Mouse (Mus musculus) CD4-positive, CD25-positive, alpha-beta regulatory T cell, adult 4 months (primary cell): ENCODE measurements around the gene Podxl. TPM values are rescaled to one million over a fixed set of nuclear protein-coding genes. Genes with fewer than 3 reads are reported as not detected.
"Not testable (repeated sequence)": the region's sequence is repeated elsewhere in the genome, so short reads cannot be mapped to it uniquely, and the experiment has no call there.

ENCODE experiments used
- ATAC-seq: one replicate; pipeline ENCODE4 v1.8.0; 2017
- polyA plus RNA-seq, 2 experiments: library from polyadenylated mRNA; unstranded; fragments of 100-300 nt; shearing (Covaris generic); gene quantifications; one replicate each; pipeline ENCODE4 v1.2.1; 2017

Podxl gene
- polyA plus RNA-seq, 2 experiments from 2014 or later = not detected

DNA sequence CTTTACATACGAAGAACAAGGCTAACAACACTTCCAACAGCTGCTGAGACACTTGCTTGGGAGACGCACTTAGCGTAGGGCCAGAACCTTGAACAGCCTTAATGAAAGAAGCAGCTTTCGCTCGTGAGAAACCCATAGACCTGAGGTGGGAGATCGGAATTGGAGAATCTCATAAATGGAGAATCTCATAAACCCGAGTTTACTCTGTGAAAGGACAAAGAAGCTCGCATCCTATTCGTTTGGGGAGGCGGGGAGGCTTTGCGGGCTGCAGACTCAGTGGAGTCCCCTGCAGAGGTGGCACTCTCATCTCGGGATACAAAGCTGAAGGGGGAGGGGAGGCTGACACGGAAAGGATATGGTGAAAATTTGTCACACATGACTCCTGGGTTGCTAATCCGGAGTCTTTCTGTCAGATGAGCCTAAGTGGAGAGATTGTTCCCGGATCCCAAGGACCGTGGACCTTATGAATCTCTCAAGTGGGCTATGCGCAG is 1.2 kb upstream of the Podxl start:
- ATAC-seq = no peak

DNA sequence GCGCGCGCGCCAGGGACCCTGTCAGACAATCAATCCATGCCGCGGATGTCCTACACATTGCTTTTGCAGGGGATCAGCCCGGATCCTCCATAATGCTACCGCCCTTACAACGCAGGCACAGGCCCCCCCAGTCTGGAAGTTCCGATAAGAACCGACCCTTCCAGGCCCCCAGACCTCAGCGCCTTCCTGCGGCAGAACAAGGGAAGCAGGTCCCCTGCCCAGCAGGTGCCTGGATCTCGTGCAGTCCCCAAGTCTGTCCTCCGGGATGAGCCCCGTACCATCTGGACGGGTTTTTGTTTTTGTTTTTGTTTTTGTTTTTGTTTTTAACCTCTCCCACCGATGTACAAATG is 376 bp upstream of the Podxl start:
- no peak for ATAC-seq

DNA sequence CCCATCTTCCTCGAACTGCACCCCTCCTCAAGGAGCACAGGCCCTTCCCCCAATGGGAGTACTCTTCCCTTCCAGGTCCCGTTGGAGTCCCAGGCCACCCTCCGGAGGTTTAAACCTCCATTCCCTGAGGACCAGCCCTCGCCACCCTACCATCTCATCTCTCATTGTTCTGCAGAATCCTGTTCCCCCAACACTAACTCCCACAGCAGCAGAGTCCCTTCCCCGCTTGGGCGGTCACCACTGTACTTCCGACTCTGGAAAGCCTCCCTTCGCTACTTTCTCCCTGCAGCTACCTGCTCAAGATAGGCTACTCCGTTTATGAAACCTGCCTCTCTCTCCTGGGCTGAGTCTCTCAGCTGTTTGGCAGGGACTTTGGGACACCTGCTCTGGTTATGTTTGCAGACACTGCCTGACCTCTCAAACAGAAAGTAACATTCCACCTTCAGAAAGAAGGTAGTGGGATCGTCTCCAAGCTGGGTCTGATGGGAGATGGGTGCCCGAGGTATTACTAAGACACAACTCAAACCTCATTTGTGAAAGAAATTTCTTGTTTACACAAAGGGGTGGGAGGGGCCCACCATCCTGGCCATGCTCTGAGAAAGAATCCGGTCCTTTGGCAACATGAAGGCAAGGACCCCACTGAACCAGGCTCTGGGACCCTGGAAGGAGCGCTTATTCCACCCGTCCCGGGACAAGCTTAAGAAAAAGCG is 1.3 kb downstream of the Podxl start:
- ATAC-seq = no peak

DNA sequence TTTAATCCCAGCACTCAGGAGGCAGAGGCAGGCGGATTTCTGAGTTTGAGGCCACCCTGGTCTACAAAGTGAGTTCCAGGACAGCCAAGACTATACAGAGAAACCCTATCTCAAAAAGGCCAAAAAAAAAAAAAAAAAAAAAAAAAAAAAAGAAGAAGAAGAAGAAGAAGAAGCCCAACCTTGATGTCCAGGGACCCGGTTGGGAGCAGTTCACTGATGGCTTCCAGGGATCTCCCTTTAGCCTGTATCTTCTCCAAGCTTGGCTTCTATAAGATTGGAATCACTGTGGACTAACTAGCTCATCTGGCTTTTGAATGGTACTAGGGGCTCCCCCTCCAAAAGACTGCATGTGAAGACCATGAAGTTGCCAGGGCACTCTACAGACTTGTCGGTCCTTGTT is 1.8 kb downstream of the Podxl start:
- ATAC-seq = not testable (repeated sequence)

DNA sequence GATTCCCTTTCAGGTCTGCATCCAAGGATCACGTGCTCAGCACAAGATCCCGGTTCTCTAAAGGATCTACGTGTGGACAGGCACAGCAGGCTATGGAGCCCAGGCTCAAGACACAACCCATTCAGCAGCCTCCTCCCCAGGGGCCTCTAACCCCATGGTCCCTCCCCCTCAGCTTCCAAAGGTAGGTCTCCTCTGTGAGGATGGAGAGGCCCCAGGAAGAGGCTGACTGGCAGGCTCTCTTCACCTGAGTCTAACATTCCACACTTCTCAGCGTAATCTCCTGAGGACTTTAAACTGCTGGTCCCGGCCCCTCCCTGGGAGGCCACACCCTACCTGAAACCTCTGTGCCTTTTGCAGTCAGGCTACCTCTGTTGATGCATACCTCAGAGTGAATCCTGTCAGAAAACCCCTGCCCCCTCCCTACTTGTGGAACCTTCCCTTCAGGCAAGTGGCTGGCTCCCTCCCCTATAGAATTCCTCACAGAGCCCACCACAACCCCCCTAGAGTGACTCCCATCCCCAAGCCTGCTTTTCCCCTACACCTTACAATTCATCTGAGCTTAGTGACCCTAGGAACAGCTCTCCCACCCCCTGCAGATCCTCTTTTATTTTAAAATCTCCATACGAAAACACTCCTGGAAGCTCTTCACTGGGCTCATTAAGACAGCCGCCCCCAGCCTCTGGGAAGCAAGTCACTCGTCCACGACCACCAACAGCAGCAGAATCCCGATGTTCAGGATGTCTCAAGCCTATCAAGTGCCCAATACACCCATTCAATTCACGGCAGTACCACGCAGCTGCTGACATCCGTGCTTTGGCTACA is 3.4 kb downstream of the Podxl start:
- no peak for ATAC-seq

DNA sequence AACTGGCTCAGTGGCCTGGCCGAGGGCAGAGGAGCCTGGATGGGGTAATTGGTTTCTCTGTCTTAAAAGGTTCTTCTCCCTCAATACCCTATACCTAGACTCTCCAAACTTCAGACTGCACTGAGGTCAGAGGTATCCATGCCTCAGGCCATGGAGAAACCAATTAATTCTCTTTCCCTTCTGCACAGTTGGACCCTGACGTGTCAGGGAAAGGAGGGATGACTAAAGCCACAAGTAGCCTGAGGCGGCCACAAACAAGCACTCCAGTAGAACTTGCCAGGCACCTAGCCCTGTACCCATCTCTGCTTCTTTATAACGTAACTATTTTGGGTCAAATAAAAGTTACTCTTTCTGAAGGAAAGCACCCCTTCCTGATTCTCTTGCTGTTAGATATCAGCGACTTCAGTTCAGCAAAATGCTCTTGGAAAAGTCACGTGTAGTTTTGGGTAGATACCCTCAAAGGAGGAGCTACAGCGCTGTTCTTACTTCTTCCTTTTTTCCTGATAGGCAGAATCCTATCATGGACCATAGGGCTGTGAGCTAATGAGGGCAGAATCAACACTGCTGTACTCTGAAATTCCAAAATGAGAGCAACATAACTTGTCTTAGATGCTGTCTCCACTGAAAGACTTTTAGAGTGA is 7.2 kb downstream of the Podxl start:
- no peak for ATAC-seq

DNA sequence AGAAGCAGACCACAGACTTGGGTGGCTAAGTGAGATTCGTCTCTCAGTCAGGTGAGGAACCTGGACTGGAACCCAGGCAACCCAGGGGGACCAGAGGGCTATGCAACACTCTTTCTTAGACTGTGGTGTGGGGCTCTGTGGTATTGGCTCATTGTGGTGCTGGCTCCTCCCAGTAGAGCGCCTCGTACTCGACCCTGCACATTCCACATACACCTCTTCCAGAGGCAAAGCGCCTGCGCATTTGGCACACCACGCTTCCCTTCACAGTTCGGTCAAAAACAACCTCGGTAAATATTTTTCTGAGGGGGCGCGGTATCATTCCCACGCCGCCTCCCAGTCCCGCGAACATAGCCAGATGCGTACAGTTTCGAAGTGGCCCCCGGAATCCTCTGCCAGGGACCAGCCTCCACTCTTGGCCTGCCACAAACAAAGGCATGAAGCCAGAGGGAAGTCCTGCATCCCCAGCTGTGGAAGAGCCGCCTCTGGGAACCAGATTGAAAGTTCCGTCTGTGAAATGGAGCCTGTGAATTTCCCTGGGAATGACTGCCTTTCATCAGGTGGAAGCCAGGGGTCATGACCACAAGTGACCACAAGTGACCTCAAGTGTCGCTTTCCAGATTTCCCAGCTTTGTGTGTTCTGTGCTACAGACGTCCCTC is 12.8 kb downstream of the Podxl start:
- ATAC-seq = no peak

DNA sequence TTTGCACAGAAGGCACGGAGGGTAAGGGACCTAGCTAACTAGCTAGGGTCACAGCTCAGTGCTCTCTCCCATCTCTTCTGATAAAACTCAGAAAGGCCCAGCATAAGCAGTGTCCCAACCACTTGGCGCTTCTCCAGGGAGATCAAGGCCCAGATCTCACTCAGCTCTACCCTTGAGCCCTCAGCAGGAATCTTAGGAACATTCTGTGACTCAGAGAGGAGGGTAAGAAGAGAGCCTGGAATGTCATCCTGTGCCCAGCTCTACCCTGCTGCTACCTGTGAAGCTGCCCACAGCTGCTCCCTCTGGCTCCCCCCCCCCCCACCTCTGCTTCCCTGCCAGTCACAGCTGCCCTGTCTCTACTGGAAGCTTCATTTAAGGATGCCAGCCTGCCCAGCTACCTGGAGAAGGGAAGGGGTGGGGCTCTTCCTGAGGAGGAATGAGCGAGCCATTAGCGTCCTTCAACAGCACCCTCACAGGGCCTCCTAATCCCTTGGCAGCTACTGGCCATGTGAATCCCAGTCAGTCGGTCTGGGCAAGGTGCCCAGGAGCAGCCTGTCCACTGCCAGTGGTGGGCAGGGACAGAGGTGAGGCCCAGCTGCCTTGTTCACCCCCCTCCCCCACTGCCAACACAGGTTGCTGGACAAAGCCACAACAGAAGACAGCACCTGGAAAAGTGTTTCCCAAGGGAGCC is 14.3 kb downstream of the Podxl start:
- no peak for ATAC-seq

DNA sequence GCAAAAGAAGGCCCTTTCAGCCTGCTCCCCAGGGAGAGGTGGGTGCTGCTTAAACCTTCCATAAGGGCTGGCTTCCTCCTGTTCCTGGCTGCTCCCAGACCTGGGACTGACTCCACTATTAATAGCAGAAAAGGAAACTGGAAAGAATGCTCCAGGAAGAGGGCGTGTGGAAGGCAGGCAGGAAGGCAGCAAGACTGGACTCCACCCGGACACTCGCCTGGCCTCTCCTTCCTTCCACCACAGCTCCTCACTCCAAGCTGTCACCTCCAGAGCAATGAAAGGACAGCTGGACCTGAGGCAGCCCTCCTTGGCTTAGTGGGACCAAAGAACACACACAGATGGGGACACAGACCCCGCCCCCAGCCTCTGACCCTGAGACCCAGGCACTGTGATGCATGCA is 19.5 kb downstream of the Podxl start:
- no peak for ATAC-seq

DNA sequence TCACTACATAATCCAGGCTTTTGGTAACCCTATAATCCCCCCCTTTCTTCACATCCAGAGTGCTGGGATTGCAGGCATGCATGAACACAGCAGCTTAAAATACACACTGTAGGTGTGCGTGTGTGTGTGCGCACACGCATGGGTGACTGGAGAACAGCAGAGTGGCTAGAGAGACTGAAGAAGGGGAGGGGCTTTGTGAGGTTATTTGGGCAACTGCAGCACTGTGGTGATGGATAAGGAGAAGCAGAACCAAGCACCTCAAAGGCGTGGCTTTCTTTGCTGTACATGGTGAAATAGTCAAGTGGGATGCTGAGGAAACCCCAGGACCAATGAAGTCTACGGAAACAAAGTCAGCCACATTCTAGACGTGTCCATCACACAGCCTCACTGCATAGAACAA is 23.8 kb downstream of the Podxl start:
- no peak for ATAC-seq

DNA sequence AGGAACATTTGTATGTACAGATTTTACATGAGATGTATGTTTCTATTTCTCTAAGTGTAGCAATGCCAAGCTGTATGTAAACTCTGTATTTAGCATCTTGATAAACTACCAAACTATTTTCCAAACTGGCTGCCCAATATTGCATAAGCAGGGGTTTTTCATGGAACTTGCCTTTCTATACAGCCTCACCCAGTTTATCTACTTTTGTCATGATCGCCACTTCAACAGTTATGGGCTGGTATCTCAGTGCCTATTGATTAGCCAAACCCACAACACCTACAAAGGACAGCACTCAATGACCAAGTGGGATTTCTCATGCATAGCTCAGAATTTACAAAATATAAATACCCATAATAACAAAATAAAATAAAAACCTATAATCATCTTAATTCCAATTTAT is 25.7 kb downstream of the Podxl start:
- no peak for ATAC-seq

DNA sequence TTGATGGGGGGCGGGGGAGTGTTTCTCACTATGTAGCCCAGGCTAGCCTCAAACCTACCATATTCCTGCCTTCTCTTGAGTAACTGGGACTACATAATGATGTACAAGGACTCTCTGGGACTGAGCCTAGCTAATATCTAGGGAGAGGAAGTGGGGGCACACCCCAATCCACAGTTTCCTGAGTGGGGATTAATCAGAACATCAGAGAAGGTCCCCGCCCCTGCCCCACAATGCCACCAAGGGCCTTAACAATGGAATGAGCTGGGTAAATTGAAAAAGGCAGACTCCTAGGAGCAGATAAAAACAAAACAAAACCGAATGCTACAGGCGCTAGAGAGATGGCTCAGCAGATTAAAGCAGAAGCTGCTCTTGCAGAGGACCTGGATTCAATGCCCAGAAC is 26.6 kb downstream of the Podxl start:
- ATAC-seq = no peak

DNA sequence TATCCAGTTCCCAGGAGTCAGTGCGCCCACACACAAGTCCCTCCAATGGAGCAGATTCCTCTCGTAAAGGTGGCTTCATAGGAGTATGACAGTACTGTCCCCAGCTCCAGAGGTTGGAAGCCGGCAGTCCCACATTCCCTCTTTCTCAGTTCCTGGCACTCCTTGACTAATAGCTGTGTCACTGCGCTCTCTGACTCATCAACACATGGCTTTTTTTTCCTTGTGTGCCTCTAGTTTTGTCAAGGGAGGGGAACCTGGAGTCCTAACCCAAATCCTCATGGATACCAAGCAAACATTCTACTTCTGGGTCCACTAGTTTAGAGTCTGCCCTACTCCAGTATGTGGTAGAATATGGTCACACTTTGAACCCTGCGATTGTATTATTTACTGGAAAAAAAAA is 29.1 kb downstream of the Podxl start:
- no peak for ATAC-seq

DNA sequence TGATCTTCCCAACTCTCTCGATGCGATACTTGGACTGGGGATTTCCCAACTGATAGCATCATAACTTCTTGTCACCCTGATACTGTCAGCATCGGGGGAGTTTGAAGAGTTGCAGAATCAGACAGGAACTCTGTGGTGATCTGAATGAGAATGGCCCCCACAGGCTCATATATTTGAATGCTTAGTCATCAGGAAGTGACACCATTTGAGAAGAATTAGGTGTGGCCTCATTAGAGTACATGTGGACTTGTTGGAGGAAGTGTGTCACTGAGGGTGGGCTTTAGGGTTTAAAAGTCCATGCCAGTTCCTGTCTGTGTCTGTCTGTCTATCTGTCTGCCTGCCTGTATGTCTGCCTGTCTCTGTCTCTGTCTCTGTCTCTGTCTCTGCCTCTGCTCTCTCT is 31.9 kb downstream of the Podxl start:
- no peak for ATAC-seq

DNA sequence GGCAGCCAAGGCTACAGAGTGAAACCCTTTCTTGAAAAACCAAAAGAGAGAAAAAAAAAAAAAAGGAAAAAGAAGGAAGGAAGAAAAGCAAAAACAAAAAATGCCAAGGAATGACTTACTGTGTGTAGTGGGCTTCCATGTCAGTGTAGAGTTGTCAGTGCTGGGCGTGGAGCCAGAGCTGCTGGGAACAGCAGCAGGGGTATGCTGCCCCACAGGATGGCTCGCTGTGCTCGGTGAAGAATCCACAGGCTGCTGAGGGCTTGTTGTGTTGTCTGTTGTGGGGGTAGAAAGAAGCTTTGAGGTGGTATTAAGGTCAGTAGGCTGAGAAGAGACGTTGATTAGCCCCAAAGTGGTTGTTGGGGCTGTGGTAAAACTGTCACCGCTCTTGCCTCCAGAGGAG is 35.4 kb downstream of the Podxl start:
- no peak for ATAC-seq

DNA sequence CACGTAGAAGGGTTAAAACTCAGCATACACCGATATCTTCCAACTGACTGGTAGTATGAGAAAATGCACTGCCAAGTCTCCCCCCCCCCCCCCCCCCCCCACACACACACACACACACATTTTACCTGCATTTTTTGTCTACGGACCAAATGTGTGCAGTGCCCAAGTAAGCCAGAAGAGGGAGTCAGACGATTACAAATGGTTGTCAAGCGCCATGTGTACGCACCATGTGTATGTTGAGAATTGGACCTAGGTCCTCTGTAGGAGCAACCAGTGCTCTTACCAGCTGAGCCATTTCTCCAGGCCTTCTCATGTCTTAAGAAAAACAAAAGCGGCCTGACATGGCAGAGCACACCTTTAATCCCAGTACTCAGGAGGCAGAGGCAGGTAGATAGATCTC is 35.9 kb downstream of the Podxl start:
- no peak for ATAC-seq

DNA sequence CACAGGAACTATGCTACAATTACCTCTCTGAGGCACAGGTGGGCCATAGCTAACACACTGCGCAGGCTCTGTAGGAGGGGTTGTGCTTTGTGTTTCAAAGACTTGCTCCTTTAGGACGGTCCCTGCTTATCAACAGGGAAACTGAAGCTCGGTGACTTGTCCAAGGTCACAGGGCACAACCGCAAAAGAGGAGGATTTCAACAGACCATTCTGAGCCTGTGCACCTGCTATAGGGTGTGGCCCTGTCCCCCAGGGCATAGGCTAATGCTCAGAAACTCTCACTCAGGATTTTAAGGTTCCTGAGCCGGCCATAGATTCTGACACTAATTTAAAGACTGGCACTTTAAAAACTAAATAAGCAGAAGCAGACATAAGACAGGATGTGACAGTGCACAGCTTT is 36.9 kb downstream of the Podxl start:
- ATAC-seq = no peak

DNA sequence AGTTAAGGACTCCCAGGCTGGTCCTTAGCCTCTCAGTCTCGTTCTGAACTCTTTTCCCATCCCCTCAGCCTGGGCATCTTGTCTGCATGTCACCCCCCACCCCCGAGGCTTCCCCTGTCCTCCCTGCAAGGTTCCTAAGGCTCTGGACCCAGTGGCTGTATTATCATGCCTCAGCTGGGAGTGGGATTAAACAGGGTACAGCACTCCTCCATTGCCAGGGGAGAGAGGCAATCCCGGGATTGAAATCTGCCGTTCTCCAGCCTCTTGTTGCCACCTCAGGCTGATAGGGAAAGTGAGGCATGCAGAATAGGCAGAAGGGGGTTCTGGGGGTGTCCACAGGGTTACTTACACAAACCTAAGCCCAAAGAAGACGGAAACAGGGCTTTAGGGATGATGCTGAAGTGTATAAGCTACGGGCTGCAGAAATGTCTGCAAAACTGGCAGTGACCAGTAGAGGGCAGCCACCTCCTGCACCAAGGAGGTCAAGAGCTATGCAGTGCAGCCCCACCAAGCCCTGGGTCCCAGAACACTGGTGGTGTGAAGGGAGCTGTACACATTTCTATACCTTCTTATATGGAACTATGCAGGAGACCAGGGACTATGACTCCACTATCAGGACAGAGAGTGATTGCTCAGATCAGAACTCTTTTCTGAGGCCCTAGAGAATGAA is 38.4 kb downstream of the Podxl start:
- peak; percentile 53 for ATAC-seq

DNA sequence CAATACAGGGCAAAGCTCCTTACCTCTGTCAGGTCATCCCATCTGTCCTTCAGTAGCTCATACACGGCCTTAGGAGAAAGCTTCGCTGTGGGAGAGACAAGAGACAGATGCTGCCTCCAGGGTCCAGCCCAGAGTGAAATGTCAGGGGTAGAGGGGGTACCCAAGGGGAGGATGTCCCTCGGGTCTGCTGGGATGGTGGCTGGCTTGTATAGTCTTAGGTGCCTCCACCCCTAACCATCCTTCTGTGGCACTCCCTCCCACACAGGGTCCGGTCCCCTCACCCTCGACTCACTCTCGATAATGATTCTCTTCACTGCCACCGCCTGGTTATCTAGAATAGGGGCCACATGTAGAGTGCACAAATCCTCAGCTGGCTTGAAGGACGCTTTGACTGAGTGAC is 39.1 kb downstream of the Podxl start:
- no peak for ATAC-seq

DNA sequence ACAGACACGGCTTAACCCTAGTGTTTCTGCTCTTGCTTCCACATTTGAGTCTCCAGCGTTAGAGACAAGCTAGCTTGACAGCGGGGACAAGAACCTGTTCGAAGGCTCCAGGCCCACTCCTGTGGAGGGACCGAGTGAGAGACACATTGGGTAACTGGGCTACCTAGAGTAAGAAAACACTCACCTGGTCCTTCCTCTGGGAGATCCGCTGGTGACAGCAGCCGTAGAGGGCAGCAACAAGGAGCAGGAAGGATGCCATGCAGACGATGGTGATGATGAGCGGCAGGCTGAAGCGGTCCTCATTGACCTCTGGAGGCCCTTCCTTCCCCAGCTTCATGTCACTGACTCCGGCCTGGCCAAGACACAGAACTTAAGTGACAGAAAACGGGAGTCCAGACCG is 39.7 kb downstream of the Podxl start:
- ATAC-seq = no peak

DNA sequence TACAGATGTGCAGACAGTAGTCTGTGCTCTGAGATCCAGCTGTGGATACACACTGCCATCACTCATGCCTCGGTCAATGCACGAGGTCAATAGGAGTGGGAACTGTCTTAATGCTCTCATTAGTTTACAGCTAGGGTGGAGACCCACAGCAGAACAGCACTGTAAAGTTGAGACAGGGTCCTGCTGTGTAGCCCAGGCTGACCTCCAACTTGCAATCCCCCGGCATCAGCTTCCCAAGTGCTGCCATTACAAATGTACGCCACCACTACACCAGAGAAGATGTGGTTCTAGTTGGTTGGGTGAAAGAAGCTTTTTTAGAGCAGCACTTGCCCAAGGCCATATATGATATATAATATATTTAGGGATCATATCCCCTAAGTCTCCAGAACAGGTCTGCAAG is 40.1 kb downstream of the Podxl start:
- ATAC-seq = no peak

DNA sequence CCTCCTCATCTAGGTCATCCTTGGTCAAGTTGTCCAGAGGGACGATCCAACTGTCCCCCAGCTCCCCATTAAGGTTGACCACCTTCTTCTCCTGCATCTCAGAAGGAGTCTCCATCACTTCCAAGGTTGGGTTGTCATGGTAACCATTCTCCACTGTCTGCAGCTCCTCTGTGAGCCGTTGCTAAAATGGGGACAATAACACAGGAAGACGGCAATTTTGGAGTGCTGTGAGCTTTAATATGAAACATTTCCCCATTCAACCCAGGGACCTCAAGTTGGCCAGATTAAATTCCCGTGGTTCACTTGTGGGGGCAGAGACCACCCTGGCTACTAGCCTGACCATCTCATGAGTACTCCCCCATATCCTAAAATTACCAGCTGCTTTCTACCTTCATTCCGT is 40.7 kb downstream of the Podxl start:
- ATAC-seq = no peak
